Mouse (Mus musculus) heart, adult 18-20 months (tissue): ENCODE results near the gene Fhl4. TPM values are rescaled to one million over a fixed set of nuclear protein-coding genes. Genes with fewer than 3 reads are reported as not detected.

Experiments
- DNase-seq, 2 experiments: peaks; one replicate each; pipeline ENCODE4 v3.0.0; 2021 to 2022; ENCODE audit warnings: mixed read lengths in 1 of 2
- long read RNA-seq, 2 experiments: library from polyadenylated mRNA; stranded (forward); transcript quantifications; one replicate each; pipeline ENCODE4 v2.0.0; 2021
- total RNA-seq, 2 experiments: library from RNA; stranded (reverse); gene quantifications; 2 replicates each; pipeline ENCODE4 v1.2.3; 2021

The Fhl4 gene
- total RNA-seq = under 1 TPM; 0.31 to 0.50 TPM
- long read RNA-seq, experiment 1 = 0 reads
- long read RNA-seq, experiment 2, partial matches to known transcripts = 0 of 1 reads
- long read RNA-seq, experiment 2, other reads (novel, unspliced or antisense) = 0 of 1 reads

- DNase-seq = peak; percentile 85 to 89
Observed at GRCm38 (mm10) chr10:85102247-85103084, at the start of gene Fhl4, which contains the start of gene Tmem263. Gene Fhl4, minus strand, starts transcription at chr10:85102495. Gene Tmem263, plus strand, starts transcription at chr10:85102627.

- DNase-seq = no peak
Observed at GRCm38 (mm10) chr10:85149226-85149625, 46.9 kb upstream of the Fhl4 start.

- peak in 1 of 2 experiments; percentile 8 for DNase-seq
Observed at GRCm38 (mm10) chr10:85146282-85146681, 44.0 kb upstream of the Fhl4 start.

- DNase-seq = no peak
Observed at GRCm38 (mm10) chr10:85141465-85141864, 39.2 kb upstream of the Fhl4 start.

GRCm38 (mm10) chr10:85136573-85136972 lies 34.3 kb upstream of the Fhl4 start:
- DNase-seq = no peak

GRCm38 (mm10) chr10:85128453-85128852 lies 26.2 kb upstream of the Fhl4 start:
- peak; percentile 16 to 35 for DNase-seq

GRCm38 (mm10) chr10:85127395-85128287 lies 25.3 kb upstream of the Fhl4 start, which contains the start of gene Mterf2:
Gene Mterf2, minus strand, starts transcription at chr10:85128027.
- DNase-seq = peak; percentile 93 to 97

- no peak for DNase-seq
Observed at GRCm38 (mm10) chr10:85125184-85125583, 22.9 kb upstream of the Fhl4 start.

GRCm38 (mm10) chr10:85114409-85114808 lies 12.1 kb upstream of the Fhl4 start:
- DNase-seq = no peak

GRCm38 (mm10) chr10:85103085-85103885 lies 990 bp upstream of the Fhl4 start:
- peak; percentile 28 to 40 for DNase-seq

GRCm38 (mm10) chr10:85101841-85102240 lies 454 bp downstream of the Fhl4 start:
- no peak for DNase-seq

- no peak for DNase-seq
Observed at GRCm38 (mm10) chr10:85071605-85072152, 30.6 kb downstream of the Fhl4 start.

GRCm38 (mm10) chr10:85054876-85055275 lies 47.4 kb downstream of the Fhl4 start:
- no peak for DNase-seq

GRCm38 (mm10) chr10:85052451-85052850 lies 49.8 kb downstream of the Fhl4 start:
- DNase-seq = no peak

GRCm38 (mm10) chr10:85050668-85051208 lies 51.6 kb downstream of the Fhl4 start:
- no peak for DNase-seq

- no peak for DNase-seq
Observed at GRCm38 (mm10) chr10:85048008-85048407, 54.3 kb downstream of the Fhl4 start.

- DNase-seq = peak; percentile 14 to 56
Observed at GRCm38 (mm10) chr10:85046585-85046984, 55.7 kb downstream of the Fhl4 start.
